Mouse (Mus musculus): ENCODE data around the gene Iyd. TPM values are rescaled to one million over a fixed set of nuclear protein-coding genes. Genes with fewer than 3 reads are reported as not detected.

Iyd gene
- polyA plus RNA-seq, 1 experiment from 2014 or later, result 43.4 TPM

- TF ChIP-seq EP300 (IDR thresholded peaks at IDR 0.05; ENCODE audit: low read depth), result no peak
- no peak for TF ChIP-seq CTCF (IDR thresholded peaks at IDR 0.05; ENCODE audit: low read depth)
- H3K27ac ChIP-seq (ENCODE audit: low read depth), result no peak overlapping the region
- H3K4me3 ChIP-seq (ENCODE audit: low read depth, low read length), result no peak overlapping the region
- H3K9me3 ChIP-seq (ENCODE audit: low read length), result no peaks in the 10 kb centered on the region
- WGBS (ENCODE audit: insufficient replicate concordance), result 72% methylated on average over 7 of the region's 7 CpGs
- no peak overlapping the region for H3K4me2 ChIP-seq (ENCODE audit: low read depth, low read length)
- no peak for DNase-seq
- H3K36me3 ChIP-seq (replicated peaks; ENCODE audit: insufficient read depth, low read length), result no peaks in the 10 kb centered on the region
- no peak for ATAC-seq
- H3K4me1 ChIP-seq (ENCODE audit: insufficient read depth), result no peaks in the 10 kb centered on the region
- H3K27me3 ChIP-seq (ENCODE audit: insufficient read depth, low read length), result no peaks in the 10 kb centered on the region
- H3K9ac ChIP-seq (replicated peaks), result no peak overlapping the region
These were observed 30.3 kb upstream of the Iyd start for GRCm38 (mm10) chr10:3509663-3510277.

- H3K27ac ChIP-seq (ENCODE audit: low read depth), result no peak overlapping the region
- no peak overlapping the region for H3K4me3 ChIP-seq (ENCODE audit: low read depth, low read length)
- TF ChIP-seq EP300 (IDR thresholded peaks at IDR 0.05; ENCODE audit: low read depth) (no peak), CTCF (IDR thresholded peaks at IDR 0.05; ENCODE audit: low read depth) (no peak)
- no peaks in the 10 kb centered on the region for H3K9me3 ChIP-seq (ENCODE audit: low read length)
- H3K27me3 ChIP-seq (ENCODE audit: insufficient read depth, low read length), result no peaks in the 10 kb centered on the region
- H3K4me1 ChIP-seq (ENCODE audit: insufficient read depth), result no peaks in the 10 kb centered on the region
- H3K9ac ChIP-seq (replicated peaks), result no peak overlapping the region
- WGBS (ENCODE audit: insufficient replicate concordance), result 75% methylated on average over 3 of the region's 3 CpGs
- H3K36me3 ChIP-seq (replicated peaks; ENCODE audit: insufficient read depth, low read length), result no peaks in the 10 kb centered on the region
- no peak for DNase-seq
- no peak for ATAC-seq
- H3K4me2 ChIP-seq (ENCODE audit: low read depth, low read length), result no peak overlapping the region
These were observed 29.6 kb upstream of the Iyd start for GRCm38 (mm10) chr10:3510486-3510885.

DNA sequence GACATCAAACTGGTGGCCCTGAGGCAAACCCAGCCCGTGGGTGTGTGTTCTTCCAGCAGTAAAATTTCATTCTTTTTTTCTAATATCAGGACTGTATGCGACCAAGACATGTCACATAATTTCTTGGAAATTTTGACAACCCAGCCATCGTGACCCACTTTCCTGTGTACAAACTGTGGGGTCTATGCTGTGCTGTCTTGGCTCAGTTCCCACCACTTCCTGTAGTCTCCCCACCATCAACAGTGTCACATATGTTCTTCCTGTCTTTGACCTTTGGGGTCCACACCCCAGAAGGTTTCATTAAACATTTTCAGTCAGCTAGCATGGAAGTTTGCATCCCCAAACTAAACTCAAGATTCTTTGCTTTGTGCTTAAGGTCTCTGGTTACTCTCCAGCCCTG is 28.6 kb upstream of the Iyd start:
- H3K27me3 ChIP-seq (ENCODE audit: insufficient read depth, low read length), result no peaks in the 10 kb centered on the region
- no peak overlapping the region for H3K27ac ChIP-seq (ENCODE audit: low read depth)
- ATAC-seq (no peak), DNase-seq (no peak)
- WGBS (ENCODE audit: insufficient replicate concordance), result 52% methylated on average over 3 of the region's 3 CpGs
- H3K36me3 ChIP-seq (replicated peaks; ENCODE audit: insufficient read depth, low read length), result no peaks in the 10 kb centered on the region
- no peak overlapping the region for H3K9ac ChIP-seq (replicated peaks)
- TF ChIP-seq EP300 (IDR thresholded peaks at IDR 0.05; ENCODE audit: low read depth) (no peak), CTCF (IDR thresholded peaks at IDR 0.05; ENCODE audit: low read depth) (no peak)
- no peaks in the 10 kb centered on the region for H3K9me3 ChIP-seq (ENCODE audit: low read length)
- no peak overlapping the region for H3K4me2 ChIP-seq (ENCODE audit: low read depth, low read length)
- H3K4me1 ChIP-seq (ENCODE audit: insufficient read depth), result no peaks in the 10 kb centered on the region
- no peak overlapping the region for H3K4me3 ChIP-seq (ENCODE audit: low read depth, low read length)

DNA sequence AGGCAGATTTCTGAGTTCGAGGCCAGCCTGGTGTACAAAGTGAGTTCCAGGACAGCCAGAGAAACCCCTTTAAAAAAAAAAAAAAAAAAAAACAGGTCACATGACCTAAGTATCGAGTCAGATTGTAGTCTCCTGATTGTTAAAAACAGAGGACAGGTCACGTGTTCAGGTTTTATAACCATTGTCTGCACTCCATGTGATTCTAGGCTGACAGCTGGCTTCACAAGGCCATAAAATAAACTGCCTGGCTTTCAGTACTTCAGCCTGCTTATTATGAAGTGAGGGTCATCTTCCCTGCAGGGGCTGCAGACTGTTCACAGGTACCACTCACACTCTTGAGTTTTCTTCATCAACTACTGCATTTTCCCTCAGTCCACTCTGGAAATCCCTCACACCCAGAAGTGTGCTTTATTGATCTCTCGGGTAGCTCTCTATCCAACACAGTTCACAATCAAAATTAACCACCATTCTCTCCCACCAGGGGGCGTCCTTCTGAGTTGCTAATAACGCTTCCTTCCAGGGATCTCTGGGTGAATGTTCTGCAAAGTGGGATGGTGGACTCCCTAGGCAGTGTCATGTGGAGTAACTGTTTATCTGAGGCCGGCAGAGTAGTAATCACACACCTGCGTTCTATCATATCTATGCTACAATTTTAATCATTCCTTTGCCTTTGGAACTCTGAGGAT is 27.3 kb upstream of the Iyd start:
- H3K36me3 ChIP-seq (replicated peaks; ENCODE audit: insufficient read depth, low read length), result no peaks in the 10 kb centered on the region
- TF ChIP-seq EP300 (IDR thresholded peaks at IDR 0.05; ENCODE audit: low read depth) (no peak), CTCF (IDR thresholded peaks at IDR 0.05; ENCODE audit: low read depth) (peak; percentile 36)
- H3K27ac ChIP-seq (ENCODE audit: low read depth), result no peak overlapping the region
- H3K9me3 ChIP-seq (ENCODE audit: low read length), result no peaks in the 10 kb centered on the region
- ATAC-seq (no peak), DNase-seq (no peak)
- no peaks in the 10 kb centered on the region for H3K4me1 ChIP-seq (ENCODE audit: insufficient read depth)
- no peak overlapping the region for H3K9ac ChIP-seq (replicated peaks)
- H3K4me3 ChIP-seq (ENCODE audit: low read depth, low read length), result no peak overlapping the region
- H3K4me2 ChIP-seq (ENCODE audit: low read depth, low read length), result no peak overlapping the region
- WGBS (ENCODE audit: insufficient replicate concordance), result 65% methylated on average over 8 of the region's 8 CpGs
- H3K27me3 ChIP-seq (ENCODE audit: insufficient read depth, low read length), result no peaks in the 10 kb centered on the region

DNA sequence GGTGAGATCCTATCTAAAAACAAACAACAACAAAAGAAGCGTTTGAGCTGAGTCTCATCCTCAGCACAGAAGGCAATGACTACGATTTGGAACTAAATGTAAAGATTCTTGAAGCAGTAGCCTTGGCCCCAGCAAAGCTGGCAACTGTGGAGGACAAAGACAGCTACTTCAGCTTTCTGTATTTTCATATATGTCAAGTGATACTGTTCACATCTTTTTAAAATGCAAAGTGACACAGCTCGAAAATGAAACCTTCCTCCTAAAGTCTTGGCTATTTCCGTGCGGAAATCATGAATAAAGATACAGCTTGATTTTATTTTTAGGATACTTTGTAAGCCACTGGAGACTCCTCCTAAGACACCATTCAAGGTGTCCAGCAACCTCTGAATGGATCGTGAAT is 26.1 kb upstream of the Iyd start:
- no peaks in the 10 kb centered on the region for H3K9me3 ChIP-seq (ENCODE audit: low read length)
- H3K36me3 ChIP-seq (replicated peaks; ENCODE audit: insufficient read depth, low read length), result no peaks in the 10 kb centered on the region
- ATAC-seq (no peak), DNase-seq (no peak)
- H3K4me2 ChIP-seq (ENCODE audit: low read depth, low read length), result no peak overlapping the region
- H3K27me3 ChIP-seq (ENCODE audit: insufficient read depth, low read length), result no peaks in the 10 kb centered on the region
- WGBS (ENCODE audit: insufficient replicate concordance), result 71% methylated on average over 6 of the region's 6 CpGs
- no peak overlapping the region for H3K27ac ChIP-seq (ENCODE audit: low read depth)
- H3K9ac ChIP-seq (replicated peaks), result no peak overlapping the region
- H3K4me1 ChIP-seq (ENCODE audit: insufficient read depth), result no peaks in the 10 kb centered on the region
- TF ChIP-seq CTCF (IDR thresholded peaks at IDR 0.05; ENCODE audit: low read depth) (no peak), EP300 (IDR thresholded peaks at IDR 0.05; ENCODE audit: low read depth) (no peak)
- no peak overlapping the region for H3K4me3 ChIP-seq (ENCODE audit: low read depth, low read length)

DNA sequence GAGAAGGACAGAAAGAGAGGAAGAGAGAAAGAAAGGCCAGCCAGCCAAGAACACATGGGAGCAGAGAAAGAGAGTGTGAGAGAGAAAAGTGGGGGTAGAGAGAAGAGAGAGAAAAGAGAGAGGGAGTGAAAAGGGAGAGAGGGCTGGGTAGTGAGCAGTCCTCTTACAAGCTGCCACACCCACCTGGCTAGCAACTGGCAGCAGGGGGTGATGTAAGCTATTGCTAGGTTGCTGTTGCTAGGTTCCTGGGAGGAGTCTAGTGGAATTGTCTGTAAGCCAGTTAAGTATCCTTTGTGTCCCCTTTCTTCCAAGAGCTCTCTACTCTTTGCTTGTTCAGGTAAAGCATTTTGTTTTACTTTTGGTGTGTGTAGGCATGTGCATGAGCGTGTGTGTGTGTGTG is 25.4 kb upstream of the Iyd start:
- no peak overlapping the region for H3K4me3 ChIP-seq (ENCODE audit: low read depth, low read length)
- H3K4me1 ChIP-seq (ENCODE audit: insufficient read depth), result no peaks in the 10 kb centered on the region
- H3K36me3 ChIP-seq (replicated peaks; ENCODE audit: insufficient read depth, low read length), result no peaks in the 10 kb centered on the region
- no peak for DNase-seq
- H3K27ac ChIP-seq (ENCODE audit: low read depth), result no peak overlapping the region
- no peak for ATAC-seq
- no peak overlapping the region for H3K4me2 ChIP-seq (ENCODE audit: low read depth, low read length)
- no peaks in the 10 kb centered on the region for H3K27me3 ChIP-seq (ENCODE audit: insufficient read depth, low read length)
- no peak overlapping the region for H3K9ac ChIP-seq (replicated peaks)
- TF ChIP-seq CTCF (IDR thresholded peaks at IDR 0.05; ENCODE audit: low read depth), result no peak
- no peak for TF ChIP-seq EP300 (IDR thresholded peaks at IDR 0.05; ENCODE audit: low read depth)
- 91% methylated on average over 1 of the region's 1 CpGs for WGBS (ENCODE audit: insufficient replicate concordance)
- no peaks in the 10 kb centered on the region for H3K9me3 ChIP-seq (ENCODE audit: low read length)

Data from liver, postnatal 0 days (tissue).